Mouse (Mus musculus) spleen, adult 2 months (tissue): Measurements from ENCODE around the gene Map2k6.

Experiments
- CTCF ChIP-seq: fragments of 200-500 bp; IDR thresholded peaks from 2 replicates; pipeline ENCODE4 v1.5.1; 2011; ENCODE audit warnings: mild to moderate bottlenecking, inconsistent platforms; ENCODE audit not compliant: insufficient read depth, insufficient read length, insufficient replicate concordance; ENCODE audit errors: extremely low read depth
- POLR2A ChIP-seq: fragments of 200-500 bp; IDR thresholded peaks from 2 replicates; pipeline ENCODE4 v1.6.1; 2011; ENCODE audit warnings: low read depth, low read length, inconsistent platforms

- TF ChIP-seq CTCF (no peak), POLR2A (no peak)
These were observed 80.1 kb downstream of the Map2k6 start for GRCm38 (mm10) chr11:110478978-110479384.
